Mouse (Mus musculus) CD4-positive helper T cell, adult 2 months (primary cell): ENCODE results near the gene Arrb1.
"Not testable (repeated sequence)": the region's sequence is repeated elsewhere in the genome, so short reads cannot be mapped to it uniquely, and the experiment has no call there.

ENCODE experiments used
- DNase-seq: peaks from one replicate; pipeline ENCODE4 v3.0.0-alpha.2; 2012; ENCODE audit warnings: low read depth, missing footprints, low spot score

Gene Arrb1

GRCm38 (mm10) chr7:99534901-99535735, at the start of gene Arrb1:
Gene Arrb1, plus strand, starts transcription at chr7:99535466.
- peak; percentile 91 for DNase-seq

GRCm38 (mm10) chr7:99489708-99490107, 45.6 kb upstream of the Arrb1 start:
- DNase-seq: no peak

- no peak for DNase-seq
Measured at GRCm38 (mm10) chr7:99499128-99499527, 36.1 kb upstream of the Arrb1 start.

GRCm38 (mm10) chr7:99500201-99500600, 35.1 kb upstream of the Arrb1 start:
- DNase-seq: peak; percentile 66

GRCm38 (mm10) chr7:99500655-99501054, 34.6 kb upstream of the Arrb1 start:
- no peak for DNase-seq

GRCm38 (mm10) chr7:99501148-99501547, 34.1 kb upstream of the Arrb1 start:
- DNase-seq: no peak

- DNase-seq: no peak
Measured at GRCm38 (mm10) chr7:99504556-99504955, 30.7 kb upstream of the Arrb1 start.

GRCm38 (mm10) chr7:99508187-99508586, 27.1 kb upstream of the Arrb1 start:
- DNase-seq: not testable (repeated sequence)

GRCm38 (mm10) chr7:99510087-99510501, 25.2 kb upstream of the Arrb1 start:
- no peak for DNase-seq

- DNase-seq: no peak
Measured at GRCm38 (mm10) chr7:99516092-99516813, 19.0 kb upstream of the Arrb1 start.

GRCm38 (mm10) chr7:99516814-99517157, 18.5 kb upstream of the Arrb1 start:
- DNase-seq: no peak

GRCm38 (mm10) chr7:99518954-99519644, 16.2 kb upstream of the Arrb1 start:
- no peak for DNase-seq

- no peak for DNase-seq
Measured at GRCm38 (mm10) chr7:99523121-99523520, 12.1 kb upstream of the Arrb1 start.

- DNase-seq: no peak
Measured at GRCm38 (mm10) chr7:99523837-99524236, 11.4 kb upstream of the Arrb1 start.

- DNase-seq: no peak
Measured at GRCm38 (mm10) chr7:99528547-99528946, 6.7 kb upstream of the Arrb1 start.

- DNase-seq: no peak
Measured at GRCm38 (mm10) chr7:99529410-99529809, 5.9 kb upstream of the Arrb1 start.

GRCm38 (mm10) chr7:99531408-99531970, 3.8 kb upstream of the Arrb1 start:
- no peak for DNase-seq

GRCm38 (mm10) chr7:99532526-99532925, 2.7 kb upstream of the Arrb1 start:
- DNase-seq: no peak

- no peak for DNase-seq
Measured at GRCm38 (mm10) chr7:99533600-99533999, 1.7 kb upstream of the Arrb1 start.

- DNase-seq: no peak
Measured at GRCm38 (mm10) chr7:99534501-99534900, 765 bp upstream of the Arrb1 start.

GRCm38 (mm10) chr7:99535741-99536501, 655 bp downstream of the Arrb1 start:
- peak; percentile 86 for DNase-seq
